Mouse (Mus musculus) right cerebral cortex, postnatal 36 days (tissue): ENCODE data around the gene Chd9.

Source experiments
- DNase-seq, 2 experiments: peaks; one replicate each; pipeline ENCODE4 v3.0.0; 2022; ENCODE audit warnings: low spot score in 2 of 2, mixed read lengths in 1 of 2

The Chd9 gene

GRCm38 (mm10) chr8:90968307-90968706 lies 140.2 kb downstream of the Chd9 start:
- no peak for DNase-seq

- DNase-seq, result no peak
Measured at GRCm38 (mm10) chr8:90976960-90977371, 148.8 kb downstream of the Chd9 start.

- no peak for DNase-seq
Measured at GRCm38 (mm10) chr8:90978720-90979119, 150.6 kb downstream of the Chd9 start.

- no peak for DNase-seq
Measured at GRCm38 (mm10) chr8:90979295-90979694, 151.1 kb downstream of the Chd9 start.

GRCm38 (mm10) chr8:90982087-90982486 lies 153.9 kb downstream of the Chd9 start:
- DNase-seq, result no peak

GRCm38 (mm10) chr8:91019726-91020125 lies 191.6 kb downstream of the Chd9 start:
- DNase-seq, result peak in 1 of 2 experiments; percentile 21

GRCm38 (mm10) chr8:91034417-91034816 lies 206.3 kb downstream of the Chd9 start:
- DNase-seq, result no peak

- no peak for DNase-seq
Measured at GRCm38 (mm10) chr8:91036905-91037304, 208.8 kb downstream of the Chd9 start.

GRCm38 (mm10) chr8:91038637-91039036 lies 210.5 kb downstream of the Chd9 start:
- DNase-seq, result no peak

- no peak for DNase-seq
Measured at GRCm38 (mm10) chr8:91046370-91046769, 218.2 kb downstream of the Chd9 start.

GRCm38 (mm10) chr8:91051037-91051436 lies 222.9 kb downstream of the Chd9 start:
- peak; percentile 56 to 65 for DNase-seq

GRCm38 (mm10) chr8:91054418-91054817 lies 226.3 kb downstream of the Chd9 start:
- no peak for DNase-seq

GRCm38 (mm10) chr8:91056848-91057247 lies 228.7 kb downstream of the Chd9 start:
- DNase-seq, result no peak

- DNase-seq, result no peak
Measured at GRCm38 (mm10) chr8:91059086-91059578, 231.0 kb downstream of the Chd9 start.

GRCm38 (mm10) chr8:91059884-91060510 lies 231.8 kb downstream of the Chd9 start:
- DNase-seq, result no peak

GRCm38 (mm10) chr8:91060555-91061471 lies 232.7 kb downstream of the Chd9 start:
- DNase-seq, result no peak

GRCm38 (mm10) chr8:91065179-91065578 lies 237.0 kb downstream of the Chd9 start:
- no peak for DNase-seq

- no peak for DNase-seq
Measured at GRCm38 (mm10) chr8:91069407-91069806, 241.3 kb downstream of the Chd9 start.

- DNase-seq, result peak; percentile 93 to 94
Measured at GRCm38 (mm10) chr8:91069834-91070233, 241.7 kb downstream of the Chd9 start, which contains the start of gene Rbl2. Gene Rbl2 (plus strand): TSS chr8:91070057.

- DNase-seq, result peak; percentile 56 to 67
Measured at GRCm38 (mm10) chr8:91070275-91070859, 242.2 kb downstream of the Chd9 start.

- DNase-seq, result no peak
Measured at GRCm38 (mm10) chr8:91077077-91077867, 249.1 kb downstream of the Chd9 start.
